Mouse (Mus musculus): ENCODE measurements around the gene Tekt1. TPM values are rescaled to one million over a fixed set of nuclear protein-coding genes. Genes with fewer than 3 reads are reported as not detected.

The Tekt1 gene
- total RNA-seq (2021): 1 to 10 TPM; 1.5 to 2.2 TPM
- long read RNA-seq, experiment 1: 0 reads
- long read RNA-seq, experiment 2: 0 reads

DNA sequence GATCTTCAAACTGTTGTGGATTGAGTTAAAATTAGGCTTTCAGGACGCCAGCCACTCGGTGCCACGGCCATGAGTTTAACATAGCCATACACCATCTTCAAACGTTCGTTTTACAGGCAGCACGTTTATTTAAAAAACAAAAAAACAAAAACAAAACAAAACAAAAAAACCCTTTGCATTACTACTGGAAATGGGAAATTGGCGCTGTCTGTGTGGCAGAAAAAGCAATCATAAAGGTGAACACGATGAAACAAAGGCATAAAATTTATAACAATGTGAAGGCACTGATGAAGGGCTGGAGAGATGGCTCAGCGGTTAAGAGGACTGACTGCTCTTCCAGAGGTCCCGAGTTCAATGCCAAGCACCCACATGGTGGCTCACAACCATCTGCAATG lies at the start of gene Tekt1:
Gene Tekt1 (minus strand): TSS at position 96 of the 395 bp plus-strand sequence.
- DNase-seq (ENCODE audit: low spot score in 2 of 2): no peak

DNA sequence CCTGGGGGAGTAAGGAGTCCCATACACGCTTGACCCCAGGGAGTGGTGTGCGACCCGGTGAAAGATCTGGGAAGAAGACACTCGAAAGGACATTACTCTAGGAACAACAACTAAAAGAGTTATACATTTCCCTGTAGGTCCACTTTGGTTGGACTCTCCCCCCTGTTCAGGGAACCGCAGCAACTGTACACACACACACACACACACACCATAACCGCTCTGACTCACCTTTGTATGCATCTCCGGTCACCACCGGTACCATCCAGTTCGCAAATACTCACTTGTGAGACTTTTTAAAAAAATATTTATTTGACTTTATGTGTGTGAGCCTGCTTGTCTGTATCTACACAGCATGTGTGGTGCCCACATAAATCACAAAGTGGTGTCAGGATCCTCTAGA lies 49.7 kb upstream of the Tekt1 start:
- DNase-seq (ENCODE audit: low spot score in 2 of 2): no peak

DNA sequence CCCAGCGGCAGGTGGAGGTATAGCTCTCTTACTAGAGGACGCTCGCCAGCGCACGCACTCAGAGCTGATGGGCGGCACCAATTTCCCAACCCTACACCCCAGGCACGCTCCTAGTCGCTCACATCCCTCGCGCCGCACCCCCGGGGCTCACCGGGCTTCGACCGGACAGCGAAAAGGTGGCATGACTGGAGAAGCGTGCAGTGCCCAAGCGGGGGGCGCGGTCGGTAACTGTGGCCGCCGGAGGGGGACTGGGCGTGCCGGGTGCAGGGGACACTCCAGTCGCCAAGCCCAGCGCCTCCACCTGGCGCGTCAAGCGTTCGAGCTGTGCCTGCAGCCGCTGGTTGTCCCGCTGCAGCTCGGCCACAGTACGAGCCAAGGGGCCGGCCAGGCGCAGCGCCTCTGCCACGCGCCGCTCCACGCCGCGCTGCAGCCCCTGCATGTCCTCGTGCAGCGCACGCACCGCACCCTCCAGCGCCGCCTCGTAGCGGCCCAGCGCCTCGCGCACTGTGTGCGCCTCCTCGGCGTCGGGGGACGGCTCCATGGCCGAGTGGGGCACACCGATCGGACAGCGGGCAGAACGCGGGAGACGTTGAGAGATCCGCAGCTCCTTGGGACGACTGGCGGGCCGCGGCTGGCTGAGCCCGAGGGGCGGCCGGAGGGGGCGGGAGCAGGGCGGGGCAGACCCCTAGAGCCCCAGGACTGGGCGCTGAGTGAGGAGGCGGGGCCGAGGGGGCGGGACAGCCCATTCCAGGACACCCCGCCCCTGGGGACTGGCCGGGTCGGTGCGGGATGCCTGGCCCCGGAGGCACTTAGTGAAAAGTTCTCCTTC lies 49.1 kb upstream of the Tekt1 start, which contains the start of gene Smtnl2:
Gene Smtnl2 (minus strand): TSS at position 621 of the 829 bp plus-strand sequence.
- peak; percentile 85 to 91 for DNase-seq (ENCODE audit: low spot score in 2 of 2)

DNA sequence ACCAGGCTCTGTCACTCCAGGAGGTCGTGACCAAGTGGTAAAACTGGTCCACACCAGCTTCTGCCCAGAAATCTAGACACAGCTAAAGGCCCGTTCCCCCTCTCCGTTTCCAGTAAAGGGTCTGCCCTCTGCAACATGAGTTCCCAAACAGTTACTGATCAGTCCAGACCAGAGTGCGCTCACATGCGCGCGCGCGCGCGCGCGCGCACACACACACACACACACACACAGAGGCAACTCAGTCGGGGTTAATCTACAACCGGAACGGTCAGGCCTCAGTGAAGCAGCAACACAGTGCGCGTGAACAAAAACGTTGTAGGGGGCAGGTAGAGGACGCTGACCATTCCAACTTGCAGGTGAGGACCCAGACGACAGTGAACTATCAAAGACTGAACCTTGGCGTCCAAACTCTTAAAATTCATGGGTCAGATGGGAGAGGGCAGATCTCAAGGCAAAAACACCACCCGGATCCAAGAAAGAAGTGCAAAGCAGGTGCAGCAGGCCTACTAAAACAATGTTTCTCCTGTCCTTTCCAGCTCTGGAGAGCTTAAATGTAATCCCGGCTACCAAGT lies 48.4 kb upstream of the Tekt1 start:
- no peak for DNase-seq (ENCODE audit: low spot score in 2 of 2)

DNA sequence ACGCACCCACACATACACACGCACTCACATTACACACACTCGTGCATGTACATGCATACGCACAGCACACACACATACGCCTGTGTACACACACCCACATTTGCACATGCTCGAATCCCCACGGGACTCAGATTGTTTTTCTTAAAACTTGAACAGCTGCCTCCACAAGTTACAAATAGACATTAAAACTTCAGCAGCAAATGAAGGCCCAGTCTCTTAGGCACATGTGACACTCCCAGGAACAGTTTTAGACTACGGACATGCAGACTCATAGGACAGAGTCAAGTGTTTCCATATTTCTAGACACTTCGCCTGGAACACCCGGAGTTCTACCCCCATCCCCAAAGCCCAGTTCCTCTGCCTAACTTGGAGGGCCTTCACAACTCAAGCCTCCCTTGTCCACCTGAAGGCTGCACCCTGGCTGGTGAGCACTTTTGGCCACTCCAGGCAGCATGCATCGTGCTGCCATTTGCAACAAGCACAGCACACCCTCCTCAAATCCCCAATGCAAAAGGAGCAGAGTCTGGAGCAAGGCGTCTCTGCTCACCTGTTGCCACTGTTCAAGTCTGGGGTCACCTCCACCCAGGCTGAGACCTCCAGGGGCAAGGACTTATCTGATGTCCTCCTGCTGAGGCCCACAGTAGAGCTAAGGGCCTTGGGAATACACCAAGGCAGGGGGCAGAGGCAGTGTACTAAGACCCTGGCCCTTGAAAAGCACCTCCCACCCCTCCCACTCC lies 47.6 kb upstream of the Tekt1 start:
- DNase-seq (ENCODE audit: low spot score in 2 of 2): no peak

DNA sequence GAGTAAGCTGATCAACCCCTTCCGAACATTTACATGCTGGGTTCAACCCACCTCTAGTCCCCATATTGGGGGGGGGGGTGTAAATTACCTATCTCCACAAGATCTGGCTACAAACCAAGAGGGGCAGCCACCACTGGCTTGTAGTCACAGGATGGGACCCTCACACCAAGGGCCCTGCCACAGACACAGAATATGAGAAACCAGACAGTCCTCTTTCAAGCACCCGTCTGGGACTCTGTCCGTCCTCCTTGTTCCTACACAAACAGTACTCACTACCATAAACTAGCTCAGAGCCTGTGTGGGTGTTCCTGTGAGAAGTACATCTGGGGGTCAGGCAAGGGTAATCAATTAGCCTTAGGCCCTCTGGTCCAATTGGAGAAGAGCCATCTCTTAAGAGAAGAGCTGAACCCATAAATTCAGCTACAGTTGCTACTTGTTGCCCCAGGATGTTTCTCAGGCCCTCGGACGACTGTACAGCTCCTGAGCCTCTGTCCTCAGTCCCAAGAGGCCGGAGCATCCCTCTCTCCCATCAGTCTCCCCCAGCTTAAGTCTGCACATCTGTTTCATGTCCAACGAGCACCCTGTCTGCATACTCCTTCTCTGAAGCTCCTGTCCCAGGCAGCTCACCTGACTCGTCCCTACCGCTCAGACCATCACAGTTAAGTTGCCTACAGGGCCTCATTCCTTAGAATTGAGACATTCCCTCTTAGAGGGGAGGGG lies 46.4 kb upstream of the Tekt1 start:
- no peak for DNase-seq (ENCODE audit: low spot score in 2 of 2)

DNA sequence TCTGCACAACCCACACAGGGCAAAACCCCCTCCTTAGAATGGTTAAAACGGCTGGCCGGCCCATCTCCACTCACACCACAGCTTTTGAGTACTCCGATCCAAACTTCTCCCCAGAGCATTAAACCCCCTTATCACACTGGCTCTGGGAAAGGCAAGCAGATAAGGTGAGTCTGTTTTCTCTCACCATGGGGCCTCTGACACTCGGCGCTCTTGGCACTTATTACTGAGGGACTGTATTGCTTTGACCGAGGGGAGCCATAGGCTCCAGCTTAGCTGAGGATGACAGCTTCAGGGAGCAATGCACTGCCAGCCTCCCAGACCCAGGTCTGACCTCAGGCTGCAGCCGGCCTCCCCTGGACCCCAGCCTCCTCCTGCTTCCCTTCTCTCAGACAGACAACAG lies 45.3 kb upstream of the Tekt1 start:
- DNase-seq (ENCODE audit: low spot score in 2 of 2): no peak

DNA sequence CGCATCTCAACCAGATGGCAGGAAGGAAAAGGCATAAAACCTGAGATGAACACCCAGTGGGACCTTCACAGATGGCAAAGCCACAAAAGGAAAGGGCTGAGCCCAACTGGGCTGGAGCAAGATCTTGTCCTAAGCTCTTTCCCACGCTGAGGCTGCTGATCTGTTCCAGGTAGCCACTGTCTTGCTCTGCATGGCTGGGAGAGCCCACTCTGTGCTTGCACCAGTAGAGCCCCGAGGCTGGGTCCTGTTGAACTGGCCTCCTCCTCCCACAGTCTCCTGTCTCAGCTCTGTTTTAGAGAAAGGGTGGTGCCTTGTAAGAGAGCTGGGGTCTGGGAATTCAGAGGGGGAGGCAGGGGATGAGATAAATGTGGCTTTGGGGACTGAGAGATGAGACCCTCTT lies 44.8 kb upstream of the Tekt1 start:
- no peak for DNase-seq (ENCODE audit: low spot score in 2 of 2)

DNA sequence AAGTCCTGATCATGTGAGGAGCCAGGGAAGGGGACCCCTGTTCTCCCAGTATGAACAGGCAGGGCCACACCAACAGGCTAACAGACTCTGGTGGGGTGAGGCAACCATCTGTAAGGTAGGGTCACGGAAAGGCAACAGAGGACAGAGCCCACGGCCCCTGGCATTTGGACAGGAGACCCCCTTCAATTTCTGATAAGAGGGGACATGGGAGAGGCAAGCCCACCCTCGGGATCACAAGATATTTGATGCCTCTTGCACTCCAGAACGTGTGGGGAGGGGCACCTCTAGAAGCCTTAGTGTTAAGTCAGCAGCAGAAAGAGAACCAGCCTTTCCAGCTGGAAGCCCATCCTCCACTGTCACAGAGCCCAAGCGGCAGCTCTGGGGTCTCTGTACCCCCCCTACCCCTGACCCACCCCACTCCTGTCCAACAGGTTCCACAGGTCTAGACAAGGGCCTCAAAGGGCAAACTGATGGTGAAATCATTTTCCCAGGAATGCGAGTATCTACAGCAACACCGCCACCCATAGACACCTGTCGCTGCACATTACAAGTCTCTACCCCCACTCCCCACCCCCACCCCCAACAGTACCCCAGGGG lies 43.9 kb upstream of the Tekt1 start:
- no peak for DNase-seq (ENCODE audit: low spot score in 2 of 2)

DNA sequence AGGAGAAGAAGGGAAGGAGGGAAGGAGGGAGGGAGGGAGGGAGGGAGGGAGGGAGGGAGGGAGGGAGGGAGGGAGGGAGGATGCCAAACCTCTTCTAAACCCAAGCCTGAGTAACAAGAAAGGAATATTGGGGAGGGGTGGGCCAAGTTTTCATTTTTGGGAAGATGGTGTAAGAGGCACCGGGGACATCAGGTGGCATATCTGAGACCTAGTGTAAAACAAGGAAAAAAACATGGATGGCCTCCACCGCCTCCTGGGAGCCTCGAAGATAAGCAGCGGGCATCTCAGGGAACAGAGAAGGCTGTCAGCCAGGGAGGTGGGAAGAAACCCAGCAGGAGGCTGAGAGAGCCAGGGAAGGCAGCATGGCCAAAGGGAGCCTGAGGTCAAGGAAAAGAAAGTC lies 43.3 kb upstream of the Tekt1 start:
- no peak for DNase-seq (ENCODE audit: low spot score in 2 of 2)

DNA sequence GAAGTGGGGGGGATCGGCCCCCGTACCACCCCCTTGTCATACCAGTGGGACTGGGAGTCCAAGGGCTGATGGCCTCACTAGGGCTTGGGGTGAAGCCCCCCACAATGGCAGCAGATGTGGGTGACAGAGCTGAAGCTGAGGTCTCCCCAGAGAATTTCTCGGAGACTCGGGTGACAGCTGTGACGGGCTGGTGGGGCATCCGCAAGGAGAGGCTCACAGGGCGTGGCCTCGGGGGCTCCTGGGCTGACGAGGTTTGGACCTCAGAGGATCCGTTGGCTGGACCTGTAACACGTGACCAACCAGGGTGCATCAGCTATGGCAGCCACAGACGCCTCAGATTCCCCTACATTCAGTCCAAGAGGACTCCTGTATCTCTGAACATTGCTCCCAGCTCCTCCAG lies 40.7 kb upstream of the Tekt1 start:
- DNase-seq (ENCODE audit: low spot score in 2 of 2): no peak

DNA sequence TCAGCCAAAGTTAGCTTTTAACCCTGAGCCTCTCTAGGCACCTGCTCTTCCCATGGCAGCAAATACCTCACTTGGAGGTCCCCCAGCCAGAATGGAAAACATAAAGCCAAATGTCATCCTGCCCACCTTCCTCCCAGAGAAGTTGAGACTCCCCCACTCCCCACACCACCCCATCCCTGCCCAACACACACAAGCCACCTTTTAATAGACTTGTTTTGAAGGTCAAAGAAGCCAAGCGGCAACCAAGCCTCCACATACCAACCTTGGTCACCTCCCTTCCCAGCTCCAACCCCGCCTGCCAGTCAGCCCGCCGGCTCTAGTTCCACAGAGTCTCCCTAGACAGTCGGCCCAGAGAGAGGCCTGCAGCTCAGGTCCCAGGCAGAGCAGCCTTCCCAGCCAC lies 39.8 kb upstream of the Tekt1 start:
- DNase-seq (ENCODE audit: low spot score in 2 of 2): no peak

DNA sequence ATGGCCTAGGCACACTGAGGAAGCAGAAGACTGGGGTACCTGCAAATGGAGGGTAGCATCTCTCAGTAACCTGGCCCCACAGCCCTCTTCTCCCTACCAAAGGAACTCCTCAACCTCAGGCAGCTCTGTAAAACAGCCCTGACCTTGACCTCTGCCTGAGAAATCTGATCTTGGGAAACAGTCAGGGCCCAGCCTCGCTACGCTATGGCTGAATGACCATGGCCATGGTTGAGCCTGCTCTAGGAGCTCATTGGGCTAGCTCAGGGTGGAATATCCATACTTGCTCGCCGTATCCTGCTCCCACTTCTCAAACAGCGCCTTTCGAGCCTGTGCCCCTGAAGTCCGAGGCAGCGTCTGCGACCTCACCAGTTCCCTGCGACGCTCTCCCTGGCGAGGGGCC lies 38.8 kb upstream of the Tekt1 start:
- DNase-seq (ENCODE audit: low spot score in 2 of 2): no peak

DNA sequence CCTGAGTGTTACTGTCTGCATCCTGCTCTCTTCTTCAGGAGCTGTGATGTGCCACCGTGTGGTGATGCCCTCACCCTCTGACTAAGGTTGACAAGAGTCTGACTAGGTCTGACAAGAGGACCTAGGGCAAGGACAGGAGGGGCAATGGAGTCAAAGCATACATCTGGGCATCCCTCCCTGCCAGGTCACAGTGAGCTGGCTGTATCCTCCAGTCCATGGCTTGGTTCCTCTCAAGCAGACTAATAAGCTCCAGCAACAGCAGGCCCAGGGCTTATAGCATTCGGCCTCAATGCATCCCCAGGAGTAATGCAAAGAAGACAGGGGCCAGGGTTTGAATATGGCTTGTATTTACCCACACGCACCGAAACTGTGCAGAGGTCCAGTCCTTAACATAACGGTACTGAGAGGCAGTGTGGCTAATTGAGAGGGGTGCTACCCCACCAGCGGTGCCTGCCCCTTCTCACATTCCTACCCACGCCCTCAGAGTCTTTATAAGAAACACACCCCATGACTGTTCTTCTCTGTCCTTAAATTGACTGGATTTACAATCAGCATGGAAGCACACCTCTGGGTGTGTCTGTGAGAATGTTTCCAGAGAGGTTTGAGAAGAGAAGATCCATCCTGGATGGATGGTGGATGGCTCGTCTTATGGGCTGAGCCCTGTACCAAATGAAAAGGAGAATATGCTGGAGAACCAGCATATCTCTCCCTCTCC lies 35.7 kb upstream of the Tekt1 start:
- no peak for DNase-seq (ENCODE audit: low spot score in 2 of 2)

DNA sequence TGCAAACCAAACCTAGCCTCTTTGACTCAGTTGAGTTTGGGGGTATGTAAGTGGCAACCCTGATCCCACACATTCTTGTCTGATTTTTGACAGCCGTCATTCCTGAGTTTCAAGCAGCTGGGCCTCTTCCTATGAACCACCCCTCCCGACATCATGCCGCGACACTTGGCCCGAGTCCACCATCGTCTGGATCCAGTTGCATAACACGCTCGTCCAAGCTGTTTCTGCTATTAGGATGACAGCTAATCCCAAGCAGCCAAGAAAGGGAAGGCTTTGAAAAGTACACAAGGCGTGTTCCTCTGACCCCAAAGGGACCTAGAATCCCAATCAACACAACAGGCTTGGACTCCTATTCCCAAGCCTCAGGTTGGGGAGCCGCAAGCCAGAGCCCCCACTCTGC lies 34.8 kb upstream of the Tekt1 start:
- DNase-seq (ENCODE audit: low spot score in 2 of 2): peak; percentile 62 to 81

DNA sequence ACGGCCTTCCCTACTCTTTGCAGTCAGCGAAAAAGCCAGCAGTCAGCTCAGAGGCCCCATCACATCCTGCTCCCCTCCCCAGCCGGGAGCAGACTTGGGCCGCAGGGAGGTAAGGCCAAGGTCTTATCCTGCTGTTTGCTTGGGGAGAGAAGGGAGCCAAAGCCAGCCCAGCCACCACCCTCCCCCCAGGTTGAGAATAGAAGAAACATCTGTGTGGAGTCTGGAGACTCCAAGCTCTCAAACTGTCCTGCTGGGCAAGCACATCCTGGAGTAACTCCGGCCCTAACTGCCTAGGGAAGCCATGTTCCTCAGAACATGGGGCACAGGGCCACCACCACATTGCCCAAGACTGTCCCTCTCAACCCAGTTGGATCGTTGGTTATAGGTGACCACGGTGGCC lies 34.4 kb upstream of the Tekt1 start:
- peak in 1 of 2 experiments; percentile 42 for DNase-seq (ENCODE audit: low spot score in 2 of 2)

DNA sequence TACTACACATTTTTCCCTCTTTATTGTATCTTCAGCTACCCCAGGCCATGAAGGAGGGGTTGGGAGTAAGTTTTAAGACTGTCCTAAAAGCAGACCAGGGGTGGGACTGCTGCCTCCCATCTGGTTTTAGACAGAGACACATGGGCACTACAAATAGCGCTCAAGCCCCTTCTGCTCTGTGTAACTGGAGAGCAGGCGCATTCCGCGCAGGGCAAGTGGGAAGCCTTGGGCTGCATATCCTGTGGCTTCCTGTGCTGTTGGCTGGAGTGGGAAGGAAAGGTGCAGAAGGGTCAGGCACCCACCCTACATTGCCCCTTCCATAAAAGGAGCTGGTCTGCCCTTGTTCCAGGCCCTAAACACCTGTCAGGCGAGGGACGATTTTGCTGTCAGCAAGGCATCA lies 33.4 kb upstream of the Tekt1 start:
- DNase-seq (ENCODE audit: low spot score in 2 of 2): no peak

DNA sequence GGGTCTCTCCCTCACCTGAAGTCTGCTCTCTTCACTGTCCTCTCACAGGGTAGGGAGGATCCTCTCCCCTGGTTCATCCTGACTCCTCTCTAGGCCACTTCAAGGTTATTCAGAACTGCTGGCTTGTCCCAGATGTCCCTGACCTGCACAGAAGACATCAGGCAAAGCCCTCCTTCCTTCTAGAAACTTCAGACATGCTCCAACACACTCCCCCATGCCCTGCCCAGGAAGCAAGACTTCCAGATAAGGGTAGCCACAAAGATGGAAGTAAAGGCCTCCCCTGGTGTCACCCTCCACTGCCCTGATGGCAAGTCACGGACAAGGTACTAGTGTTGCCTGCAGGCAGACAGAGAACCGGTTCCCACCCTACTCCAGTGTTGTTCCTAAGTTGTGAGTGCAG lies 32.5 kb upstream of the Tekt1 start:
- no peak for DNase-seq (ENCODE audit: low spot score in 2 of 2)

DNA sequence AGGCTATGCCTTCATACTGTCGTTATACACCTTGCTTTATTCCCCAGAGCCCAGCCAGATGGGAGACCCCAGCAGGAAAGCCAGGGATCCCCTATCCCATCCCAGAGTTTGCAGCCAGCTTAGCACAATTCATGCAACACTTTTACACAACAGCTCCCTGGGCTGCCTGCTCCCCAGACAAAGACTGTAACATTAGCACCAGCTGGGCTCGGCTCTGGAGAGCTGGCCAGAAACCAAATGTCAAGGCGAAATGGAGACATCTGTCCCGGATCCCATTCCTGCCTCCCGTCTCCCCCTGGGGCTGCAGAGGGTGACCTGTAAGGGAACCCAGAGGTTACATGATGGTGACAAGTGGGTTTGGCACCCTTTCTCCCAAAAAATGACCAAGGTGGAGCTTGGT lies 31.4 kb upstream of the Tekt1 start:
- peak in 1 of 2 experiments; percentile 55 for DNase-seq (ENCODE audit: low spot score in 2 of 2)

DNA sequence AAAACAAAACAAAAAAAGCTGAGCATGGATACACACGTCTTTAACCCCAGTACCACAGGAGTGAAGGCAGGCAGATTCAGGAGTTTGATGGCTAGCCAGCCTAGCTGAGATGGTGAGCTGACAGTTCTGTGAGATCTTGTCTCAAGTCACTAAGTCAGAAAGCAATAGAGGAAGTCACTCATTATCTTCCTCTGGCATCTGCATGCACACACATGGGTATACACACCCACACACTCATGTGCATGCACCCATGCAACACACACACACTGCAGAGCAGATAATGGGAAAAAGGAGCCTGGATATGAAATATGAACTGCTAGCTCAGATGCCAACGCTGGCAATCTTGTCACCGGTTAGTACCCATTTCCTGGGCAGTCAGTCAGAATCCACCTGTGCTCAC lies 31.0 kb upstream of the Tekt1 start:
- DNase-seq (ENCODE audit: low spot score in 2 of 2): no peak
